Mouse (Mus musculus): ENCODE results near the gene Kcnip3. TPM values are rescaled to one million over a fixed set of nuclear protein-coding genes. Genes with fewer than 3 reads are reported as not detected.

The Kcnip3 gene
- polyA plus RNA-seq (2014; fragmentation: Nextera tagmentation; extraction: Ambion mirVana), result 8.1 and 8.5 TPM in 2 replicates

DNA sequence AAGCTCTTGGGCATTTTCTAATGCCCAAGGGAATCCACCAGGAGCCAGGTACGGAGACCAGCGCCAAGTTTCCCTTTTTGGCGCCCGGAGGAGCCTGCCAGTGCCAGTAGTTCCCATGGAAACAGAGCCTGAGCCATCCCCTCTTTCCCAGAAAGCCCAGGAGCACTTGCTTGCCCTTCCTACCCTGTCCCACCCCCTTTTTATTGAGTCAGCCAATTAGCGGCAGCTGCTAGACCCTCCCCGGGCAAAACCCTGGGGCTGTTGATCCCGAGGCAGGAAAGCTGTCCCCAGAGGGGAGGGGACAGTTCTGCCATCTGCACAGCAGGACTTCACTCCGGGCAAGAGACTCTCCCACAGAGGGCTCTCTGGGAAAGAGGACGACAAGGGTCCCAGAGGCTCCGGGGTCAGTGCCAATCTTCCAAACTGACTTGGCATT is at the start of gene Kcnip3:
Kcnip3 (minus strand) TSS at position 89 of the 436 bp plus-strand sequence.
- H3K9ac ChIP-seq, result peak within 1 kb of the TSS; percentile 38; the same call in 1 of the 2 replicates
- DNase-seq (peak; percentile 61), ATAC-seq (ENCODE audit: insufficient read depth) (peak; percentile 64)
- H3K36me3 ChIP-seq (ENCODE audit: insufficient read depth), result no peaks in the 10 kb centered on the region
- TF ChIP-seq CTCF (IDR thresholded peaks at IDR 0.05; ENCODE audit: low read depth), result no peak
- peak within 1 kb of the TSS; percentile 27 for H3K4me3 ChIP-seq (ENCODE audit: low read depth, low read length)
- H3K27me3 ChIP-seq (ENCODE audit: insufficient read depth, low read length), result no peaks in the 10 kb centered on the region
- no peaks in the 10 kb centered on the region for H3K9me3 ChIP-seq (ENCODE audit: low read depth, low read length)
- H3K4me2 ChIP-seq, result peak within 1 kb of the TSS; percentile 64
- 3% methylated on average over 10 of the region's 10 CpGs for WGBS
- H3K4me1 ChIP-seq (ENCODE audit: insufficient read depth), result peaks cover 14% of the 10 kb centered on the region
- H3K27ac ChIP-seq (ENCODE audit: low read depth), result no peak within 1 kb of the TSS

DNA sequence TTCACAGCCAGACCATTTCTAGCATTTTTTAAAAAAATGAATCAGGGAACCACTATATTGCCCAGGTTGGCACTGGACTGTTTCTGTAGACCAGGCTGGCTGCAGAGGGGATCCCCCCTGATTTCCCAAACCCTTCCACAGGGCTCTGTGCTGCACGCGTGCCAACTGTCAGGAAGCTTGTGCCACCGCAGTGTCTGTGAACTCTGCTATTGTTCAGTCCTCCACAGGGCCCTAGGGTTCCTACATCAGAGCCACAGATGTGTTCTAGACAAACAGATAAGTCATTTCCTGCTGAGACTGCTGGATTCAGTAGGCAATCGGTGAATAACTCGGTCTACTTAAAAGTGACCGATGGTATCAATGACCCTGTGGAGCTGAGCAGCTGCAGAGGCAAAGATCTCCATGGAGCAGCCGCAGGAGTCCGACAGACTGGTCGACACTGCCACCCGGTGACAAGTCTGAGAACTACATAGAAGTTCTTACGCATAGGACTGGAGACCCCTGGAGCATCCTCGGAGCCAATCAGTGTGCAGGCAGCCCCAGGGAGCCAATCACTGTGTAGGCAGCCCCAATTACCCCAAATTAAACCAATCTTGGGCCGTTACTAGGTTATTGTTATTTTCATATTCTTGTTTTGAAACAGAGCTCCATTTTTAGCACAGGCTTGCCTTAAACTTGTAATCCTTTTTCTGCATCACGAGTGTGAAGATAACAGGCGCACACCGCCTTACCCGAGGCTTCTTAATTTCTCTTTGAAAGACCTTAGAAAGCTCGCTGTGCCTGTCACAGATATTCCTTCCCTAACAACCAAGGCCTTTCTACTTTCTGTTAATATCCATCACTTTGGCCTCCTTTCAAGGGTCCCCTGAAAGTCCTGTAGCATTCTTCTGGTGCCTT is 37.4 kb upstream of the Kcnip3 start:
- Histone ChIP-seq H3K27ac (ENCODE audit: low read depth) (no peak overlapping the region), H3K9me3 (ENCODE audit: low read depth, low read length) (no peaks in the 10 kb centered on the region), H3K4me1 (ENCODE audit: insufficient read depth) (no peaks in the 10 kb centered on the region), H3K9ac (no peak overlapping the region), H3K4me2 (peak overlapping the region; percentile 44), H3K27me3 (ENCODE audit: insufficient read depth, low read length) (no peaks in the 10 kb centered on the region; the same call in 1 of the 2 replicates), H3K4me3 (ENCODE audit: low read depth, low read length) (peak overlapping the region; percentile 2; the same call in 1 of the 2 replicates), H3K36me3 (ENCODE audit: insufficient read depth) (no peaks in the 10 kb centered on the region)
- peak; percentile 100 for ATAC-seq (ENCODE audit: insufficient read depth)
- 15% methylated on average over 18 of the region's 18 CpGs for WGBS
- TF ChIP-seq CTCF (IDR thresholded peaks at IDR 0.05; ENCODE audit: low read depth), result peak; percentile 88
- DNase-seq, result peak; percentile 98

DNA sequence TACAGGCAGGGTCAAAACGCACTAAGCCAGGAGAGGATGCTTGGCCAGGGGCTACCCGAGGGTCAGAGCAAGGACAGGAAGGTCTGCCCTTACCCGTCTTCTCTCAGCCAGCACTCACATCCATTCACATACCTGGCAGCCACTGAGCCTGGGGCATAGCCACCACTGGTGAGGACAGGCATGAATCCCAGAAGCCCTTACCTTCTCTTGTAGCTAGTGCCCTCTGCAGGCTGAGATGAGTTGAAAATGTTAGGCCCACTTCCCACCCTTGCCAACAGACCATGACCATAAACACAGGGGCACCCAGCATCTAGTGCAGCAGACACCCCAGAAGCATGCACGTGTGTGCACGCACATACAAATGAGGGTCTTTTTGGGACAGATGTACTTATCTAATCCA is 29.2 kb upstream of the Kcnip3 start:
- no peaks in the 10 kb centered on the region for H3K36me3 ChIP-seq (ENCODE audit: insufficient read depth)
- no peak for ATAC-seq (ENCODE audit: insufficient read depth)

DNA sequence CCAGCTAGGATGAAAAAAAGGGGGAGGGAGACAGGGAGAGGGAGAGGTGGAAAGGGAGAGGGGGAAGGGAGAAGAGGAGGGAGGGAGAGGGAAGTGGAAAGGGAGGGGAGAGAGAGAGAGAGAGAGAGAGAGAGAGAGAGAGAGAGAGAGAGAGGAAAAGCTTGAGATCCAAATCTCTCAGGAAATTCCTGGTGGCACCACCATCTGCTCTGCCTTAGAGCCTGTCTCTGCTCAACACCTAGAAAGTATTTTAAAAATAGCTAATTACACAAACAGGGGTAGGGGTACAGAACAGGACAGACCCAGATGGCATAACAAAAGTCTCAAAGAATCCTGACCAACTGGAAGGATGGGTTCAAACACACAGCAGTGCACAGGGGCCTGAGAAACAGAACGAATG is 28.6 kb upstream of the Kcnip3 start:
- no peak overlapping the region for H3K9ac ChIP-seq
- H3K4me1 ChIP-seq (ENCODE audit: insufficient read depth), result no peaks in the 10 kb centered on the region
- H3K4me2 ChIP-seq, result no peak overlapping the region
- no peak for DNase-seq
- no peak for TF ChIP-seq CTCF (IDR thresholded peaks at IDR 0.05; ENCODE audit: low read depth)
- no peak overlapping the region for H3K4me3 ChIP-seq (ENCODE audit: low read depth, low read length)
- H3K36me3 ChIP-seq (ENCODE audit: insufficient read depth), result no peaks in the 10 kb centered on the region
- ATAC-seq (ENCODE audit: insufficient read depth), result no peak
- no peak overlapping the region for H3K27ac ChIP-seq (ENCODE audit: low read depth)
- no peaks in the 10 kb centered on the region for H3K27me3 ChIP-seq (ENCODE audit: insufficient read depth, low read length)
- H3K9me3 ChIP-seq (ENCODE audit: low read depth, low read length), result no peaks in the 10 kb centered on the region
- WGBS, result 55% methylated on average over 1 of the region's 1 CpGs

More for the DNA sequence above, 29.2 kb upstream of the Kcnip3 start:
- H3K27me3 ChIP-seq (ENCODE audit: insufficient read depth, low read length), result no peaks in the 10 kb centered on the region
- peak; percentile 44 for DNase-seq
- TF ChIP-seq CTCF (IDR thresholded peaks at IDR 0.05; ENCODE audit: low read depth), result peak; percentile 61
- WGBS, result 50% methylated on average over 5 of the region's 5 CpGs
- H3K4me3 ChIP-seq (ENCODE audit: low read depth, low read length), result no peak overlapping the region
- no peak overlapping the region for H3K4me2 ChIP-seq
- H3K9ac ChIP-seq, result no peak overlapping the region
- no peak overlapping the region for H3K27ac ChIP-seq (ENCODE audit: low read depth)
- H3K9me3 ChIP-seq (ENCODE audit: low read depth, low read length), result no peaks in the 10 kb centered on the region
- no peaks in the 10 kb centered on the region for H3K4me1 ChIP-seq (ENCODE audit: insufficient read depth)

DNA sequence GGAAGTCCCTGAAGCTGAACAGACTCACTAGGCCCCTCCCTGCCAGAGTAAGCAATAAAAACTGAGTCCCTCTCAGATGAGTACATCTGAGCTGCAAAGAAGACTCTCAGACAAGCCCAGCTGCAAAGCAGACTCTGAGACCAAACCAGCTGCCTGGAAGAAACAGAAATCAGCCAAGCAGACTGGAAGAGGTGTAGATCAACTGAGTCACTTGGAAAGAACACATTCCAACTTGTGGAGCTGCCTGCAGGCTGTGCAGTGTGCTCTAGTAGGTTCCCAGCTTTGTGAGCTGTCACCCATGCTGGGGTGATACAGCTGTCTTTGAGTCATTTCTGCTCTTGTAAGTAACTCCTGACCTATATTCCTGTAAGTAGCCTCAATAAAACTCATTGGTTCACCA is 27.8 kb upstream of the Kcnip3 start:
- H3K9ac ChIP-seq, result no peak overlapping the region
- no peak overlapping the region for H3K27ac ChIP-seq (ENCODE audit: low read depth)
- ATAC-seq (ENCODE audit: insufficient read depth) (no peak), DNase-seq (no peak)
- no peaks in the 10 kb centered on the region for H3K27me3 ChIP-seq (ENCODE audit: insufficient read depth, low read length)
- no peak for TF ChIP-seq CTCF (IDR thresholded peaks at IDR 0.05; ENCODE audit: low read depth)
- no peaks in the 10 kb centered on the region for H3K4me1 ChIP-seq (ENCODE audit: insufficient read depth)
- H3K36me3 ChIP-seq (ENCODE audit: insufficient read depth), result no peaks in the 10 kb centered on the region
- no peaks in the 10 kb centered on the region for H3K9me3 ChIP-seq (ENCODE audit: low read depth, low read length)
- H3K4me2 ChIP-seq, result no peak overlapping the region
- H3K4me3 ChIP-seq (ENCODE audit: low read depth, low read length), result no peak overlapping the region

DNA sequence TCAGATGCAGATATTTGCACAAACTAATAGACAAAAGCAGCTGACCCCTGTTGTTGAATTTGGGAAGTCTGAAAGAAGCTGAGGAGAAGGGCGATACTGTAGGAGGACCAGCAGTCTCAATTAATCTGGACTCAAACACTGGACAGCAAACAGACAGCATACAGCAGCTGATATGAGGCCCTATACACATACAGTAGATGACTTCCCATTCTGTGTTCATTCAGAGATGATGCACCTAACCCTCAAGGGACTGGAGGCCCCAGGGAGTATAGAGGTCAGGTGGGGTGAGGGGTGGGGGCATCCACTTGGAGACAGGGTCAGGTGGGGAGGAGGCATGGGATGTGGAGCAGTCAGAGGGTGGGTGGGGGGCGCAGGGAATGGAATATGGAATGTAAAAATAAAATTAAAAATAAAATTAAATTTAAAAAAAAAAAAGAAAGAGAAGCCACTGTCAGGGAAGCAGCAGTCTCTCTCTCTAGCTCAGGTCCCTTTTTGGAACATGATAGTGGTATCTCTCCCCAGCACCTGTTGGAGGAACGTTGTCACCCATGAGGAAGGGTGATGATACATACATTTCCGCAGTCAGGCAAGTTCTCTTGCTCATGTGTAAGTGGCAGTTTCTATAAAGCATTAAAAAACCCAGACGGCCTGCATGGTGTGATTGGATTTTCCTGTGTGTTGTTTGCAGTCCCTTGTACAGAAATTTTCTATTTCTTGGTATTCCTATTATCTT is 26.6 kb upstream of the Kcnip3 start:
- no peaks in the 10 kb centered on the region for H3K36me3 ChIP-seq (ENCODE audit: insufficient read depth)

DNA sequence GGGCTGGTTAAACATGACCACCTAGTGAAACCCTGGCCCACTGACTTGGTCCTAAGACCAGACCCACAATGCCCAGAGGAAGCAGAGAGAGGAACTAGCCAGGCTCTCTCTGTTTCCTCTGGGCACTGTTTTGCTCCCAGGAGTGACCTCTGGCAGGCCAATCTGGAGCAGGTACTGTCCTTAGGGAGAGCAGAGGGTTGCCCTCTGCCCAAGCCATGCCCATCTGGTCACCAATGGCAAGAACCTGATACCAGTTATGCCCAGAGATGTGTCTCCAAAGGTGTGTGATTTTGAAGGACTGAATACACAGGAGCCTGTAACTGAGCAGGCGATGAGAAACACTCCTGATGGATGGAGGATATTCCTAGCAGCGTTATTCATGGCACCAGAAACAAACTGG is 19.8 kb upstream of the Kcnip3 start:
- no peak overlapping the region; the same call in 1 of the 2 replicates for H3K4me2 ChIP-seq
- H3K9me3 ChIP-seq (ENCODE audit: low read depth, low read length), result no peaks in the 10 kb centered on the region
- no peak overlapping the region for H3K9ac ChIP-seq
- H3K4me1 ChIP-seq (ENCODE audit: insufficient read depth), result no peaks in the 10 kb centered on the region
- peaks cover 38% of the 10 kb centered on the region for H3K27me3 ChIP-seq (ENCODE audit: insufficient read depth, low read length)
- TF ChIP-seq CTCF (IDR thresholded peaks at IDR 0.05; ENCODE audit: low read depth), result no peak
- no peak; the same call in 1 of the 2 replicates for ATAC-seq (ENCODE audit: insufficient read depth)
- no peaks in the 10 kb centered on the region for H3K36me3 ChIP-seq (ENCODE audit: insufficient read depth)
- WGBS, result 73% methylated on average over 2 of the region's 2 CpGs
- H3K4me3 ChIP-seq (ENCODE audit: low read depth, low read length), result no peak overlapping the region
- no peak for DNase-seq
- no peak overlapping the region for H3K27ac ChIP-seq (ENCODE audit: low read depth)

More for the DNA sequence above, 26.6 kb upstream of the Kcnip3 start:
- WGBS, result 62% methylated on average over 5 of the region's 5 CpGs
- Histone ChIP-seq H3K4me2 (no peak overlapping the region), H3K27ac (ENCODE audit: low read depth) (no peak overlapping the region), H3K4me1 (ENCODE audit: insufficient read depth) (no peaks in the 10 kb centered on the region), H3K27me3 (ENCODE audit: insufficient read depth, low read length) (no peaks in the 10 kb centered on the region), H3K4me3 (ENCODE audit: low read depth, low read length) (no peak overlapping the region), H3K9ac (no peak overlapping the region), H3K9me3 (ENCODE audit: low read depth, low read length) (no peaks in the 10 kb centered on the region)
- ATAC-seq (ENCODE audit: insufficient read depth) (no peak), DNase-seq (no peak)
- no peak for TF ChIP-seq CTCF (IDR thresholded peaks at IDR 0.05; ENCODE audit: low read depth)

All from lung, embryonic 14.5 days (tissue).